Mouse (Mus musculus) G1E-ER4 (cell line): Measurements from ENCODE around the gene Skap2. TPM values are rescaled to one million over a fixed set of nuclear protein-coding genes. Genes with fewer than 3 reads are reported as not detected.

Source experiments
- GATA1 ChIP-seq: IDR thresholded peaks from one replicate; pipeline ENCODE4 v1.8.0; 2012; ENCODE audit warnings: low read length, inconsistent platforms
- polyA plus RNA-seq: library from polyadenylated mRNA; stranded (reverse); fragments of >175 nt; gene quantifications from 2 replicates; pipeline ENCODE4 v1.2.3, GENCODE M21; 2012

Gene Skap2
- polyA plus RNA-seq, 1 experiment = 2.6 TPM

DNA sequence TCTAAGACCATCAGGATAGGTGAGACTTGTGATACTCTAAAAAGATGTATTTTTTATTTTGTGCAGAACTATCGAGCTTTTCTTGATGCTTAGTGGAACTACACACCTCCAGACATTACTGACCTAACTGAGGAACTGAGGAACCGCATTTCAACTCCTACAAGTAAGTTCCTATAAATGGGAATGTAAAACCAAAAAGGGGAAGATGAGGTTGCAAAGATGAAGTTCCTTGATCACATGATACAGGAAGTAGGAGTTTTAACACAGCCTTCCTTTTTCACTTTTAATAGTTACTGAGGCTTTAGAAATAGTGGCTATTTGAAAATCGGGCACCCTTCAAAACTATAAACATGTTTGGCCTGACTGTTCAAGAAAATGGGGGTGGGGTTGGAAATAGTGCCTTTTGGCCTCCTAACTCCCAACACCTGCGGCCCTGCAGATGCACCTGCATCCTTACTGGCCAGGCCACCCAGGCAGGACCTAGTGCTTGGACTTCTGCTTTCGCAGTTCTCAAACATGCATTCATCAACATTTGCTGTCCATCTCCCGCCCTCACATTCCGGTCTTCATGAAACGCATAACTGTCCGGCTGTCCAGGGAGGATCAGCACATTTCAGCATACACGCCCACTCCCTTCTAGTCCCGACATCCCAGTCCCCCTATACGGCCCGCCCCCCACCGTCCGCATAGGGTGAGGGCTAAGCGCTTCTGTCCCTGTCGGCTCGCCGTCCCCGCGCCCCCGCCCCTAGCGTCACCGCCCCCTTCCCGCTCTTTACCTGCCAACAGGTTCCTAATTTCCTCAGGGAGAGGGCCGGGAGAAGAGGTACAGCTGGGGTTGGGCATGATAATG, 565 bp downstream of the Skap2 start:
- no peak for TF ChIP-seq GATA1

DNA sequence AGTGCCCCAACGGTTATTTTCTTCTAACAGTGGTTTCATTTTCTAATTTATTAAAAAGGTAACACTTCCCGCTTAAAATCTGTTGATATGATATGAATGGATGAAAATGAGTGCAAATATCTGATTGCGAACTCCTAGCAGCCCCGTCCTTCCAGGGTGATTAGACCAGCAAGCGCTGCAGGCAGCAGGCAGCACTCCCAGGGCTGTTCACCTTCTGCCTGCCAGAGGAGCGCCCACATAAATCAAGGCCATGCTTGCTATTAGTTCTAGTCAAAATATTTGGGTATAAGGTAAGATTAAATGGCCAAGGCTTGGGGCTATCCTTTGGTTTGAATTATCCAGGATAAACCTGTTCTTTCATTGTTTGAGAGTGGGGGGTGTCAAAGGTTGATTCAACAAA, 3.0 kb downstream of the Skap2 start:
- TF ChIP-seq GATA1 = no peak

DNA sequence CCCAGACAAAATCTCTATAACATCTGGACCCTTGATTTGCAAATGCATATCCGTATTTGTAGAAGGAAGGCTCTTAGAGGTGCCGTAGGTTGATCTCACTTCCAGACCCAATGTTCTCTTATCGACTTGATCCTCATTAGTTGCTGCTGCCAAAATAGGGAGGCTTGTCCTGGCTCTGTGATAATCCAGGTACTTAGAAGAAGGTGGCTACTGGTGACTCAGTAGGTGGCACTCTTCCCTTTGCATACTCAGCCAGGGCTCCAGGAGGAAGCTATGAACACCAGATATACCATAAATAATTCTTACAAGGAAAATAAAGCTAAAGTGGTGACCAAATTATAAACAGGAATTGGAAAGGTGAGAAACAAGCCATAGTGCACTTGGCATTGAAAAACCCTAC, 3.6 kb downstream of the Skap2 start:
- no peak for TF ChIP-seq GATA1

DNA sequence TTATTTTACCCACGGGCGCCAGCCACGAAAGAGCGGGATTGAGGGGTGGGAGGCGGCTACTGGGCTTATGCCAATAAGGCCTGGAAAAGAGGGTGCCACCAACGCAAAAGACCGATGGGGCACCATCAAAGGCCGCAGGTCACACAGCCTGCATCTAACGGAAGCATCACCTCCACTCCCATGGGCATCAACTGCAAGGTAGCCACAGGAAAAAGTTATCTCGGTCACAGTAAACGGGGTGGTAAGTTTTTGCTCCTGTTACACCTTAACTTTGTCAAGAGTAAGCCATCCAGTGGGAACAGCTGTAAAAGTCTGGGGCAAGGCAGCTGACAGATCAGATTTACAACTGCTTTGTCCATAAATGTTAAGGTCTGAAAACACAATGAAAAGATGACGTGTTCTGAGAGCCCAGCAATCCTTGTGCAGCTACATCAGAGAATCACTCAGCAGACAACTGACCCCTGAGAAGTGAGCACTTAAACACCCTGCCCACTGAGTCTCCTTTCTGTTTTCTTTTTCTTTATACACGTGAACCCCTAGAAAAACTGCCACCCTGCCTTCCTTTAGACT, 5.6 kb downstream of the Skap2 start:
- TF ChIP-seq GATA1 = no peak

DNA sequence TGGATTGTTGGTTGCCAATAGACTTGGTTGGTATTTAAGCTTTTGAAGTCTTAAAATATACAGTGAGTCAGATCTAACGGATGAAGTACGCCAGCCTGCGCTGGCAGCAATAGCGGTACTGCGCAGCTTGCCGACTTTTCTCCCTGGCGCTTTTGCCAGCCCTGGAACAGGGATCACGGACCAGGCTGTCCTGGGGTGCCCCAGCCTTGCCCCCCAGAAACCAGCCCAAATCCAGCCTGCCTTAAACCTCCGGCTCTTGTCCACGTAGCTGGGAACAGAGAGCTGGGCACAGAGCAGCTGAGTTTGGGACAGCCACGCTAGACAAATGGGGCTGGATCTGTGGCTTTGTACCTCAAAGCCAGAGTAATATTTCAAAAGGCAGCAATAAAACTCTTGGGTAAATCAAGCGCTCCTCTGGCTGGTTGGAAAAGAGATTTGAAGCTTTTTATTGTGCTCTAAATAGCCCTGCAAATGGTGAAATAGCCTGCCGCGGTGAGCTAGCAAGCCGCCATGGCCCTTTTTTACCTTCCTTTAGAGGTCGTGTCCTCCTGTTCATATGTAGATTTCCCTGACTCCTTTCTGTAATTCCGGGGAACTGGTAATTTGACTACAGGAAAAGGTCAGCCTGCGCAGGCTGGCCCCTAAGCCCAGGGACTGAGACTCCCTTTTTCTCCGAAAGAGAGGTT, 6.2 kb downstream of the Skap2 start:
- no peak for TF ChIP-seq GATA1

DNA sequence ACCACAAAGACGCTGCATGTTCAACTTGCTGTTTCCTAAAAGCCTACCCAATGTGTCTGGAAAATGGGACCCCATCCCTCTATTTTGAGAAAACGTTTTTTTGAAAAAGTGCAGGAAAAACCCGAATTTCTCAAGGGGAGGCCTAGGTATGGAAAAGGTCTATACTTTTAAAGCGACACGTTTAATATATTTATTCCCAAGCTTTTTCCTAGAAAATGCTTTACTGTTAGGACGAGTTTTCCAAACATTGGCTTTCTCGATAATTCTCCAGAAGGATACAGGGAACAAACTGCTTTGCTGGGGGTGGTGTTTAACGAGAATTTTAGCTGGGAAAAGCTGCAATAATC, 6.8 kb downstream of the Skap2 start:
- TF ChIP-seq GATA1 = no peak

DNA sequence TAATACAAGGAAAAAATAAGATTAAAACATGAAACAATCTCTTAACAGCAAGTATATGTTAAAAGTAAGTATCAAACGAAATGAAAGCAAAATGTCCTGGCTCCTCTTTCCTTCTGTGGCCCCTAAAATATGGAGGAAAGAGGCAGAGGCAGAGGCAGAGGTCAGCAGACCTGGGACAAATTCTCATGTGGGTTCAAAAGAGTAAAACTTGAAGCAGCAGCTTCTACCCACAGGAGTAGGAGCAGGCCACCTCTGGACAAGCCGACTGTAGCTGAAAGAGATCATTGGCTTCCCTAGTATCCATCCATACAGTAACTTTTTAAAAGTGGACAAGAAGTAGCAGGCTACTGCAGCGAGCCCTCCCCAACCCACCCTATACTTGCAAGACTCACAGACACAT, 7.4 kb downstream of the Skap2 start:
- TF ChIP-seq GATA1 = no peak

DNA sequence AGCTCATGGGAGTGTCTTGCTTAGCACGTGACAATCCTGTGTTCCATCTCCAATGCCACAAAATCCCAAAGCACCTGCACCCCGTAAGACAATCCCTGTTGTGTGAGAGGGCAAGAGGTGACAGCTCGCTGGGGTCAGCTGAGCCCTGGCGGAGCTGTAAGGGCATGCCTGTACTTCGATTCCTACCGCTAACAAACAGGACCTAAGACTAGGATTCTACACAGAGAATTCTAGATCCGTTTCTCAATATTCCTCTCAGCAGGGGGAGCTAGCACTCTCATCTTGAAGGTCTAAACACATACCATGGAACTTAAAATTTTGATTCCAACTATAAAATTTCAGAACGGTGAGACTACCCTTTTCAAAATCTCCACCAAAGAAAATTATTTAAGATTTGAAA, 9.7 kb downstream of the Skap2 start:
- no peak for TF ChIP-seq GATA1

DNA sequence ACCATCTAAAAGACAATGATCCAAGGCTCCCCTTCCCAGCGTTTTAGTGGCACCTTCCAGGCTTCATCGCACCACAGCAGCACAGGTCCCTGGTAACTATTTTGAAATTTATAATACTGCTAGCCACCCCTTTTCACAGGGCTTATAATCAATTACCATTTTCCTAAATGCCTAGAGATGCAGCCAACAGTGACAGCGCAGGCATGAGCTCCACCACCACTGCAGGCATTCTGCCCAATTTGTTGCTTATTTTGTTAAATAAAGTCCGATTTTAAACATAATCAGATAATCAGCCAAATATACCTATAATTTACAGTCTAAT, 13.2 kb downstream of the Skap2 start:
- no peak for TF ChIP-seq GATA1

DNA sequence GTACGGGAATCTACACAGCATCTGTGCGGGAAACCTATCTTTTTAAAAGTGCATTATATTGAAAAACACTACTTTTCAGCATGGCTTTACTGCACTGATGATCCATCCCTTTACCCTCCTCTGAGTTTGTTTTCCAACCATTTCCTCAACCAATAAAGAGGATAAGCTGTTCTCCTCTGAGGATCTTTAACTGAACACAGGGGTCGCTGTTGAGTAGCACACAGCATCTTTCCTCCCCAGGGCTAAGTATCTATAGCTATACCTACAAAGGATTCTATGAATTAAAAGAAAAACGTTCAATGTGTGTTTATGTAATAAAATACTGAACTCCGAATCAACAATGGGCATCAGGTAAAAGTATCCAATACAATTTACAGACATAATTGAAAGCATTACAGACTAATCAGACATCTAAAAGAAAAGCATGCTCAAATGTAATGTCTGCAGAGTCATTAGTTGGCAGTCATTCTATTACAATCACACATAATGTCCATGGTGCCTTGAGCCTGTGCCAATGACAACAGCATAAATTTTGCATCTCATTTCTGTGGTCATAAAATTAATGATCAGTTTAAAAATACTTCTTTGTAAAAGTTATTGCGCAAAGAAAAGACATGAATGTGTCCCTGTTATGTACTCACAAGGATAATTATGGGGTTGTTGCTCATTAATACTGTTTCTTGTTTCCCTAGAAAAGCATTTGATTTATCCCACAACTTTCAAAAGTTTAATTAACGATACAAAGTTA, 13.8 kb downstream of the Skap2 start:
- no peak for TF ChIP-seq GATA1

DNA sequence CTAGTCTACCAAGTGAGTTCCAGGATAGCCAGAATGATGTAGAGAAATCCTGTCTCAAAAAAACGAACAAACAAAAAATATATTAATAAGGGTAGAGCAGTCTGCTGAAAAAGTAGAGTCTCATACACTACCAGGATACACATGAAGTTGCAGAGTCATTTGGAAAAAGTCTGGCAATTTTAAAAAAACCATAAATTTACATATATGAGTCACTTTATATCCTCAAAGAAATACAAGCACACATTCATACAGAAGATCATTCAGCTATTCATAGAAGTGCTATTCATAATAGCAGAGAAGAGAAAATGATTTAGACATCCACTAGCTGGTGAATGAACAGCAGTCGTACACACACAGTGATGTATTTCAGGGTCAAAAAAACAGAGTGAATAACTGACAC, 24.4 kb downstream of the Skap2 start:
- no peak for TF ChIP-seq GATA1

DNA sequence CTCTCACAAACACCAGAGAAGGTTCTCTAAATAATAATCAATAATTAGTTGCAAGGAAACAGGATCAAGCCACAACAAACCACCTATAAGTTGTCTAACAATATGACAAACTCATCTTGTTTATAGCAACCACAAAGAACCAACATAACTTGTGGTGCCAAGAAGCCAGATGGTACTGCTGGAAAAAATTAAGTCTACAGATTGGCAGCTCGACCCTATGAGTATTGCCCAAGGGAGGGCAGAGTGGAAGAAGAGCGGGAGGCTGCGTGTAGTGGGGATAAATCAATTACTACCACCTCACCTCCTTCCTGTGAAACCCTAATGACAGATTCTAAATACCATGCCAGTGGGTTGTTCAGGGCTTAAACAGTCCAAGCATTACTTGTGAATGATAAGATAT, 34.7 kb downstream of the Skap2 start:
- no peak for TF ChIP-seq GATA1

DNA sequence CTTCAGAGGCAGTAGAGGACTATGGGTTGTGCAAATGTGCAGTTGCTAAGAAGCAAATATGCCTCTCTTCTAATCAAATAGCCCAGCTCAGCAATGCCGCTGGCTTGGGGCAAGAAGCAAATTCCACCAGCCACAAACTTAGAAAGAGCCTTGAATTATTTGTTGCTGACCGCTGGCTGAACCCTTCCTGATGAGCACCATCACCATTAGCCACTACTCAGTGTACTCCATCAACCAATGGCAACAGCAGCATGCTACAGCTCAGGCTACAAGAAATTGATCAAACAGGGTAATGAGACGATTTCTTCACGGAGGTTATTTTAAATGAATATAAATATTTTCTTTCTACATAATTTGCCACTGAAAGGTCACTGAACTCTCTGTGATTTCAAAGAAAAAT, 36.6 kb downstream of the Skap2 start:
- TF ChIP-seq GATA1 = no peak

DNA sequence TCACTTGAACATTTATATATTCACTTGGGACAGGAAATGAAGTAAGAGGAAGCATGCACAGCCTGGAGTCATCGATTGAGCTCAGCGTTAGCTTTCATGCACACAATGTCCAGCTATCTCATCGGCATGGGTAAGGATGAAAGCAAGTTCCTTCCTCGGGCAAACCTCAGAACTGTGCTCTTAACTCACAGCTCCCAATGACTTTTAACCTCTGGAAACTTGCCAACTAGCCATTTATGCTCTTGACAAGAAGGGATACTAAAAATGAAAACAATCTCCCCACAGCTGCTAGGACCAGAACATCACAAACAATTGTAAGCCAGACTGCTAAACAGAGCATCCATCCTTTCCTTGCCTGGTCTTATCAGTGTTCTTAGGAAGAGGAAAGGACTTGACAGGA, 53.4 kb downstream of the Skap2 start:
- no peak for TF ChIP-seq GATA1

DNA sequence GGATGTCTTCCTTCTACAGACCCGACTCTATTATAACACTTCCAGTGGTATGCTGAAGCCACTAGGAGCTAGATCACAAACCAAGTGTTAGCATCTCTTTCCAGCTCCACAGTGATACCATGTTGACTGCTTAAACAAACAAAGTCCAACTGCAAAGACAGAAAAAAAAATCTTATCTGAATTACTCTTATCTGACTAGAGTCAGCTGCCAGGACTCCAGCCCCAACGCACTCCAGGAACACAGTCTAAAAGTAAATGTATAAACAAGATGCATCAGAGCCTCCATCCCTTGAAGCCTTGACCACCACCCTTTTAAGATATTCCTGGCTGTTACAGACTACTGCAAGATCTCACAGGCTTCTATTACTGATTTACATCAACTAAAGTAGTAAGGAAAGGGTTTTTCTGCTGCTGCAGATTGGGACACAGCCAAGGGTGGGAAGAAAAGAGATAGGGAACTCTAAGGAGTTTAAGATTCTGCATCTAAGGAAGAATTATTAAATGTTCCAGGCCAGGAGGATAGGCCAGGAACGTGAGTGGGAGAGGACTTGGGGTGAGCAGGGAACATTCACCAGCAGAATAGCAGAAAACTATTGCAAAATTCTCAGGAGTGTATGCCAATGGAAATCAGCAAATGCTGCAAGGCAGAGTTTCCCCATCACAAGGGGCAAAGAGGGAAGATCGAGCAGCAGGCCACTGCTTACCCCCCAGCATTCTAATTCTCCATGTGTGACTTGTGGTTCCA, 56.1 kb downstream of the Skap2 start:
- TF ChIP-seq GATA1 = no peak

DNA sequence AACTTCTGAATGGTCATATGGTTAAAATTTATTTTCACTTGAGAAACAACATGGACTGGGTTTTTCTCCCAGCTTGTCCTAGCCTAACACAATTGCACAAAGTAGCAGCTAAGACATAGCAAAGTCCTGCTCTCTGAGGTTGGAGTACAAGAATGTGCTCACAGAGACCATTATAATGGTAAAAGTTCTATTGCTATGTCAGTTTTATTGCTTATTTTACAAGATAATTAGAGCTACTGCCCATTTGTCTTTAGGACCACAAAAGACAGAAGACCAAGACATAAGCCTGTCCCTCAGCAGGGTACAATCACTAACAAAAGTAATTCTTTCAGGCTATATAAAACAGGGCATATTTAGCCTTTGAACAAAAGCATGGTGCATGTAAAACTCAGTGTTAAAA, 64.7 kb downstream of the Skap2 start:
- no peak for TF ChIP-seq GATA1
